Mouse (Mus musculus) ES-E14 (cell line): ENCODE measurements around the gene Rmdn2. TPM values are rescaled to one million over a fixed set of nuclear protein-coding genes. Genes with fewer than 3 reads are reported as not detected.

Experiments
- DNase-seq: peaks from one replicate; pipeline ENCODE4 v3.0.0-alpha.2; 2013; ENCODE audit warnings: low read depth, low spot score
- H3K27ac ChIP-seq: 2 replicates; pipeline ENCODE4 v1.5.1; 2012; ENCODE audit warnings: low read depth, mild to moderate bottlenecking, low read length, moderate library complexity, mixed read lengths; ENCODE audit not compliant: poor library complexity, insufficient read depth, severe bottlenecking
- H3K36me3 ChIP-seq: 2 replicates; pipeline ENCODE4 v1.6.1; 2012; ENCODE audit warnings: mild to moderate bottlenecking, low read length, moderate library complexity, mixed read lengths; ENCODE audit not compliant: control insufficient read depth, poor library complexity, insufficient read depth, severe bottlenecking
- H3K4me1 ChIP-seq, 2 experiments: fragments of 150-350 bp in 1 of 2; sonication (generic) in 1 of 2; 2 replicates each; pipeline ENCODE4 v1.6.1; 2012; ENCODE audit warnings: low read length in 2 of 2, mild to moderate bottlenecking in 1 of 2, mixed read lengths in 1 of 2; ENCODE audit not compliant: control insufficient read depth in 2 of 2, insufficient read depth in 2 of 2, poor library complexity in 1 of 2
- H3K4me3 ChIP-seq, 2 experiments: fragments of 150-350 bp in 1 of 2; sonication (generic) in 1 of 2; 2 replicates each; pipeline ENCODE4 v1.5.1; 2012; ENCODE audit warnings: low read length in 2 of 2, low read depth in 1 of 2, mild to moderate bottlenecking in 1 of 2, mixed read lengths in 1 of 2; ENCODE audit not compliant: insufficient read depth in 1 of 2, poor library complexity in 1 of 2, severe bottlenecking in 1 of 2
- H3K9ac ChIP-seq: 2 replicates; pipeline ENCODE4 v1.6.1; 2012; ENCODE audit warnings: low read depth, mild to moderate bottlenecking, low read length, mixed read lengths; ENCODE audit not compliant: poor library complexity, insufficient read depth, severe bottlenecking
- H3K9me3 ChIP-seq: fragments of 150-350 bp; sonication (generic); 2 replicates; pipeline ENCODE4 v1.6.1; 2012; ENCODE audit warnings: low read depth, mild to moderate bottlenecking, low read length; ENCODE audit not compliant: control insufficient read depth, insufficient read depth
- CHD2 ChIP-seq: IDR thresholded peaks from 2 replicates; pipeline ENCODE4 v1.6.1; 2014; ENCODE audit warnings: mild to moderate bottlenecking, low read depth, low read length, inconsistent platforms
- HCFC1 ChIP-seq: IDR thresholded peaks from 2 replicates; pipeline ENCODE4 v1.6.1; 2012; ENCODE audit warnings: low read length, inconsistent platforms, borderline replicate concordance; ENCODE audit not compliant: insufficient read depth
- MAFK ChIP-seq: IDR thresholded peaks from 2 replicates; pipeline ENCODE4 v1.6.1; 2014; ENCODE audit warnings: mild to moderate bottlenecking, low read depth, low read length, inconsistent platforms; ENCODE audit not compliant: insufficient read depth
- ZC3H11A ChIP-seq: IDR thresholded peaks from 2 replicates; pipeline ENCODE4 v1.6.1; 2012; ENCODE audit warnings: low read depth, mild to moderate bottlenecking, inconsistent platforms, low read length, borderline replicate concordance
- ZNF384 ChIP-seq: IDR thresholded peaks from 2 replicates; pipeline ENCODE4 v1.6.1; 2012; ENCODE audit warnings: low read depth, low read length, inconsistent platforms
- in situ Hi-C, 2 experiments: fragments of 600-800 bp; cut with MboI; formaldehyde crosslinking; loops; one replicate each; pipeline ENCODE4 v1.15.1; 2025; ENCODE audit warnings: low sequenced_read_pairs in 2 of 2, inconsistent platforms in 1 of 2; ENCODE audit not compliant: unreplicated experiment in 2 of 2
- total RNA-seq: library from RNA; depleted of rRNA; stranded (reverse); fragments of 300-350 nt; gene quantifications from 2 replicates; pipeline ENCODE4 v1.2.3, GENCODE M21; 2012; rRNA removed

The Rmdn2 gene
- 6.3 and 11.3 TPM in 2 replicates for total RNA-seq

GRCm38 (mm10) chr17:79611545-79611944 is at the start of gene Rmdn2:
Rmdn2 (plus strand) TSS chr17:79611863.
- Histone ChIP-seq H3K9me3 (no peaks in the 10 kb centered on the region), H3K4me3 (no peak within 1 kb of the TSS), H3K4me1 (no peaks in the 10 kb centered on the region), H3K36me3 (no peaks in the 10 kb centered on the region), H3K9ac (no peak within 1 kb of the TSS), H3K27ac (no peak within 1 kb of the TSS)
- no peak for TF ChIP-seq CHD2
- TF ChIP-seq MAFK: no peak
- TF ChIP-seq ZNF384: no peak
- no peak for TF ChIP-seq HCFC1
- TF ChIP-seq ZC3H11A: no peak
- DNase-seq: no peak
- in situ Hi-C loops: no loop called here

GRCm38 (mm10) chr17:79563067-79563620 is 48.5 kb upstream of the Rmdn2 start:
- no peak for TF ChIP-seq HCFC1
- TF ChIP-seq CHD2: no peak
- no peak for TF ChIP-seq ZNF384
- no peak for TF ChIP-seq MAFK
- Histone ChIP-seq H3K9ac (no peak overlapping the region), H3K4me1 (no peaks in the 10 kb centered on the region), H3K4me3 (no peak overlapping the region), H3K27ac (no peak overlapping the region), H3K36me3 (no peaks in the 10 kb centered on the region), H3K9me3 (no peaks in the 10 kb centered on the region)
- no peak for DNase-seq
- in situ Hi-C loops: no loop called here

GRCm38 (mm10) chr17:79563721-79564120 is 47.9 kb upstream of the Rmdn2 start:
- H3K4me3 ChIP-seq: no peak overlapping the region
- H3K9me3 ChIP-seq: no peaks in the 10 kb centered on the region
- in situ Hi-C loops: no loop called here
- DNase-seq: no peak
- TF ChIP-seq MAFK: no peak
- H3K9ac ChIP-seq: no peak overlapping the region
- no peaks in the 10 kb centered on the region for H3K4me1 ChIP-seq
- H3K36me3 ChIP-seq: no peaks in the 10 kb centered on the region
- H3K27ac ChIP-seq: no peak overlapping the region

GRCm38 (mm10) chr17:79565241-79565961 is 46.3 kb upstream of the Rmdn2 start:
- Histone ChIP-seq H3K9me3 (no peaks in the 10 kb centered on the region), H3K36me3 (no peaks in the 10 kb centered on the region), H3K27ac (no peak overlapping the region), H3K4me3 (no peak overlapping the region), H3K9ac (no peak overlapping the region), H3K4me1 (no peaks in the 10 kb centered on the region)
- DNase-seq: no peak
- in situ Hi-C loops: no loop called here
- no peak for TF ChIP-seq HCFC1
- TF ChIP-seq MAFK: no peak
- no peak for TF ChIP-seq CHD2
- no peak for TF ChIP-seq ZNF384
- TF ChIP-seq ZC3H11A: no peak

GRCm38 (mm10) chr17:79568401-79568800 is 43.3 kb upstream of the Rmdn2 start:
- H3K36me3 ChIP-seq: no peaks in the 10 kb centered on the region
- no peak overlapping the region for H3K27ac ChIP-seq
- H3K9me3 ChIP-seq: no peaks in the 10 kb centered on the region
- TF ChIP-seq ZNF384 (no peak), CHD2 (no peak), ZC3H11A (no peak), MAFK (no peak), HCFC1 (no peak)
- no peak overlapping the region for H3K4me3 ChIP-seq
- in situ Hi-C loops: no loop called here
- DNase-seq: no peak
- no peaks in the 10 kb centered on the region for H3K4me1 ChIP-seq
- no peak overlapping the region for H3K9ac ChIP-seq
